Mouse (Mus musculus): ENCODE measurements around the gene Iqgap1.

GRCm38 (mm10) chr7:80672323-80672722, 153.5 kb downstream of the Iqgap1 start:
- no peak for TF ChIP-seq POLR2A (IDR thresholded peaks at IDR 0.05; ENCODE audit: borderline replicate concordance, low read depth, low read length)
- no peak for TF ChIP-seq CTCF (IDR thresholded peaks at IDR 0.05; ENCODE audit: low read depth, low read length)
